Mouse (Mus musculus): ENCODE results near the gene Ttc28. TPM values are rescaled to one million over a fixed set of nuclear protein-coding genes. Genes with fewer than 3 reads are reported as not detected.

Ttc28 gene
- polyA plus RNA-seq, 3 experiments from 2014 or later, result 0.83 to 4.4 (median 4.3) TPM

DNA sequence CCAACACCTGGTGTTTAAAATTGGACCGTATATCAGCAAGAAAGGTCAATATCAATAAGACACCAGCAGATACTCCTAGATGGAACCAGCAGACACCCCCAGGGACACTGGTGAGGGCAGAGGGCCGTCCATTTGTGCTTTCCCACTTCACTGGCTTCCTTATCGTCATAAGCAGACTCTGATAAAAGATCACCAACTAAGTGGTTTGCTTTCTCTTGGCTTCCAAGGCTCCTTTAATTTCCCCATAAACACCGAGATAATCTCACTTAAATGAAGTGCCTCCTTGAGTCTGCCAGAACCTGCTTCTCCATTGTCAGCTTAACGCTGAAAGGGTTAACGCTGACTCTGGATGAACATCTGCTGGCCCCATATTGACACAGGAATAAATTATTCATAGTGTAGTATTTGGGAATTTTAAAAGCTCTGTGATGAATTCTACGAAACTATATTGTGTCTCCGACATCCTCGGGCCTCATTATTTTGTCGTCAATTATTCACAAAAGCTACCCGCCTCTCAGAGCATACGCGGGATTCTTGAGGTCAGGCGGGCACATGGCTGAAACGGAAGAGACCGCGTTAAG is 175.3 kb downstream of the Ttc28 start:
- ATAC-seq, result no peak

DNA sequence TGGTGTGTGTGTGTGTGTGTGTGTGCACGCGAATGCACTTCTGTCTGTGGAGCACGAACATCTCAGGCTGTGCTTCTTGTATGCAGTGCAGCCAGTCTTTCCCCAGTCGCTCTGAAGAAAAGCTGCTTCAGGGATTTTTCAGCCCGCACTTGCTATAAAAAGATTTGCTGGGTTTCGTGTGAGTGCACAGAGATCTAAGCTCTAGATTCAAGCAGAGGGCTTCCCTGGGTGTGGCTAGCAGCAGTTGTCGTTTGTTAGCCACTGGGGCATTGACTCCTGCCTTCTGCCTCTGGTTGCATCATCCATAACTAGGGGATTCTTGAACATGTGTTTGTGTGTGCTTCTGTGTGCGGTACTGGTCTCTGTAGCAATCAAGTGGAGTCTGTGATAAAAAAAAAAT is 175.9 kb downstream of the Ttc28 start:
- no peak for ATAC-seq

DNA sequence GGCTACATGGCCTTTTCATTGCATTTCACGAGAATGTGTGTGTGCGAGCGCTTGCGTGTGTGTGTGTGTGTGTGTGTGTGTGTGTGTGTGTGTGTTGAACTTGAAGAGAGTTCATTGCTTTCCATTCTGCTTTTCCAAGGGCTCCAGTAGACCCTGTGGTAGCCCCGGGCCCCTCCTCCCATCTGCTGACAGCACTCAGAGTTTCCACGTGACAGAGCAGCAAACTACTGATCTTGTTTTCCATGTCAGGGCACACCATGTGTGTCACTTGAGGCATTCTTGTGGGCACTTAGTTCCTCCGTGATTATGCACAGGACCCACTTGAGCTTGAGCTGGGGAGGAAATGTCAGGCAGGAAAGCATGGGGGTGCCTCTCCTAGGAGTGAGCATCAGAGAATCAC is 177.5 kb downstream of the Ttc28 start:
- peak; percentile 14 for ATAC-seq

- peak; percentile 74 for ATAC-seq
Measured at GRCm38 (mm10) chr5:111058401-111059139, 179.0 kb downstream of the Ttc28 start.

GRCm38 (mm10) chr5:111059140-111059921 is 179.7 kb downstream of the Ttc28 start:
- ATAC-seq, result peak; percentile 62

DNA sequence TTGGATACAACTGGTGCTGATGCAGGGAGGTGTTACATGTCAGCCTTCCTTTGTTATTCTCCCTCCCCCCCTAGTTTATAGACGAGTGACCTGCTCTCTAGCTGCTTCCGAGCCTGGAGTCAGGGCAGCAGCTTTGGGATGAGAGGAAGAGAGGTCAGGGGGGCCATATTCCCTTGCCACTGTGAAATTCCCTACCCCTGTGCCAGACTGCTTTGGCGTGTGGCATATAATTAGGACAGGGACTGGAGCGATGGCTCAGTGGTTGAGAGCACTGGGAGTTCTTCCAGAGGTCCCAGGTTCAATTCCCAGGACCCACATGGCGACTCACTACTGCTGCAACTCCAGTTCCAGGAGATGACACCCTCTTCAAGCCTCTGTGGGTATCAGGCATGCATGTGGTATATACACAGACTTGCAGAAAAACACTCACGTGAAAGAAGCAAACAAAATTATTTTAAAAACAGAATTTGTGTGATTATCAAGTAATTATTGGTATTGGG is 180.7 kb downstream of the Ttc28 start:
- ATAC-seq, result no peak

- no peak for ATAC-seq
Measured at GRCm38 (mm10) chr5:111063155-111063554, 183.6 kb downstream of the Ttc28 start.

DNA sequence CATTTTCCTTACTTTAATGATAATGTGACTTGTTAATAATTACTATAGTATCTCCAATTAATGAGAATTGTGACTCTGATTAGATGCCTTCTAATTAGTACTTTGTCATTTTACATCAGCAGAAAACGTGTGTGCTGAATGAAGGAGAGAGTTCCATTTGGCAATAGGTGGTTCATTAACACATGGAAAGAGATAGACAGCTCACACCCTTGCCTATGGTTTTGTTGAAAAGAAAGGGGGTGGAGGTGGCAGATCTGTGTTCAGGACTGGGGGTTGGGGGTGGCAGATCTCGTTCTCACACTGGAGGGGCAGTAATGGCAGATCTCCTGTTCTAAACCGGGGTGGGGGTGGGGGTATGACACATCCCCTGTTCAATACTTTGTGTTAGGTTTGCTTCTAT is 184.4 kb downstream of the Ttc28 start:
- ATAC-seq, result no peak

- no peak for ATAC-seq
Measured at GRCm38 (mm10) chr5:111065770-111066169, 186.2 kb downstream of the Ttc28 start.

- no peak for ATAC-seq
Measured at GRCm38 (mm10) chr5:111069503-111069902, 189.9 kb downstream of the Ttc28 start.

DNA sequence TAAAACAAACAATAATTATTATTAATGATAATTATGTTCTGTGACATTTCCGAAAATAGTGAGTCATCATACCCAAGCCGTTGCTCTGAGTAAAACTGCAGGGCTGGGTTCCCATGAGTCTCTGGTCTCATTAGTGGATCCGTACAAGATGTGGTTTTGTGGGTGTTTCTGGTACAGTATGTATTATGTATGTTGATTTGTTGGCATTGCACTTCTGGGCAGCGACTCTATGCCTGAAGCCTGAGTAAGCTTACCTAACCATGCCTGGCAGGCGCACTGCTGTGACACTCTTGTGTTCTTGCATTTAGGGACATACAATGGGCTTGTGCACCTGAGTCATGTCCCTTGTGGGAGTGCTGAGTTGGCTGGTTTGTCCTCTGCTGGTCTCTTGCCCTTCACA is 190.3 kb downstream of the Ttc28 start:
- ATAC-seq, result no peak

GRCm38 (mm10) chr5:111070361-111070760 is 190.8 kb downstream of the Ttc28 start:
- ATAC-seq, result no peak

- ATAC-seq, result no peak
Measured at GRCm38 (mm10) chr5:111073316-111073736, 193.7 kb downstream of the Ttc28 start.

DNA sequence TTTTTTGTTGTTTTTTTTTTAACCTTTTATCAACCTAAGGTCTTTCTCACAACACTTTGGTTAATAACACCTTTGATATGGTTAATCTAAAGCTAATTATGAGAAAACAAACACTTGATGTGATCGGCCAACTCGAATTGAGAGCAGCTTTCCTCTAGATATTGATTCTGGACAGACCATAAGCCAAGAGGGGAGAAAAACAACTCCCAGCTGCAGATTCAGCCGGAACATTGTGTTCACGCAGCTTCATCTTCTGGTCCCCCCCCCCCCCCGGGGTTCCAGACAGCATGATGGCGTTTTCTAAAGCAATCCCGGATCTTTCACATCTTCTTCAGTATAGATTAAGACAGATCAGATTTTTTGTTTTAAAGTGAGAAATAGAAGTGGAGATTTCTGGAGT is 194.4 kb downstream of the Ttc28 start:
- no peak for ATAC-seq

DNA sequence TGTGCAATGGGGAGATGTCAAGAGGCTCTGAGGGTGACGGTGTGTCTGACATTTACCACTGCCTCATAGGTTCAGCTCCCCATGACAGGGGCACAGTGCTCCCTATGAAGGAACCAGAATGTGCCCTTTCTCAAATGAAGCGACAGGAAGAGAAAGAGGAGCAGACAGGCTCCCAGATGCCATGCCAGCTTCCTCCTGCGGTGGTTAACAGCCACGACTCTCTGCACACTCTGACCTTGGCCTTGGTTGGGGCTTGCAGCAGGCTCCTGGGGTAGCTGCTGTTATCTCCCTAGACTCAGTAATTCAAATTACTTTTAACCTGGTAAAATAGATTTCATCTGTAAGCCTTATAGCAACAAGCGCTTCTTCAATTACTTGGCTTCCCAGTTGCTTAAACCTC is 196.2 kb downstream of the Ttc28 start:
- ATAC-seq, result no peak

GRCm38 (mm10) chr5:111077261-111077660 is 197.7 kb downstream of the Ttc28 start:
- ATAC-seq, result no peak

DNA sequence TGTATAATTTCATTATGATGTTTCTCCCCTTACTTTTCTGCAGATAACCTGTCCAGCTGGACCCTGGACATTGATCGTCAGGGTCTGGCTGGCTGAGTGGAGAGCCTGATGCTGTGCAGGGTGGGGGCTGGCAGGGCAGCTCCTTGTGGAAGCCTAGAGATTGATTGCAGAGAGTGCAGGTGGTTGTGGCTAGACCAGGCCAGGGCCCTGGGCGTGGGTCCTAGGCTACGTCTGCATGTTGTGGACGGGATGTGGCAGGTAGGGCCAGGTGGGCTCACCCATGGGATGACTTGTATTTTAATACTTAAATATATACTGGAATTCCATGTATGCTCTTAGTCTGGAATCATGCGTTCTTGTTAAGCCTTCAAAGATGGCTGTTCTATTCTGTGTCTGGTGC is 201.0 kb downstream of the Ttc28 start:
- no peak for ATAC-seq

GRCm38 (mm10) chr5:111085849-111086248 is 206.2 kb downstream of the Ttc28 start:
- ATAC-seq, result no peak

- peak; percentile 48 for ATAC-seq
Measured at GRCm38 (mm10) chr5:111096750-111097149, 217.1 kb downstream of the Ttc28 start.

DNA sequence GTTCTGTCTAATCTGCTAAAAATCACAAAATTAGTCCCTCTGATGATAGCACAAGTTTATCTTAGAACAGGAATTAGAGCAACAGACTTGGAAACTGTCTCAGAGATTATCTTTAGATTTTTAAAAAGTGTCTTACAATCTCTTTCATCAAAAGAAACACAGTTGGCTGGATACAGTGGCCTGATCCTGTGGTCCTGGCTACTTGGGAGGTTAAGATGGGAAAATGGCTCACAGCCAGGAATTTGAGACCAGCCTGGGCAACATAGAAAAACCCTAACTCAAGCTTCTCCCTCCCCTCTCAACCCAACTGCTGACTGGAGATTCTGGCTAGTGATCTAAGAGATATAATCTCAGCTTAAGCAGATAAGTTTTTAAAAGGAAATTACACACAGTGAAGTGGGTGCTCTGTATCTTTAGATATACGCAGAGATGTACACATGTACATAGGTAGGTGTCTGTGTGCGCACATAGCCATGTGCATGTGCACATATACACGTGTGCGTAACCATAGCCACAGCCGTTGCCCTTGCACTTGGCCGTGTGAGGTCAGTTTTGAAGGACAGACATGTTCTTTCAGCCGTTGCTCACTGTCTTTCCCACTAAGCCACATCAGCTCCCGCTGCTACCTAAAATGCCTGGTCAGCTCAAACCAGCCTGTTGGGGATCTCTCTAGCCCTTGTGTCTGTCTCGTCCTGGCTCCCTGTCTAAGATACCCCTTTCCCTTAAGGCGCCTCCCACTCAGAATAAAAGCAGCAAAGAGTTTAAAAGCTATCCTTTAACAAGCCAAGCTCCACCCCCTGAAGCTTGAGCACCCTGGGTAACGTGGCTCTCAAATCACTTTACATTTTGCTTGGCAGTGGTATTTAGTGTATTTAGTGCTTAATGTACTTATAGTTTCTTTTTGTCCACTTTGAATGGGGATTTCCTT is 217.9 kb downstream of the Ttc28 start:
- no peak for ATAC-seq

- ATAC-seq, result no peak
Measured at GRCm38 (mm10) chr5:111098516-111099274, 219.1 kb downstream of the Ttc28 start.

DNA sequence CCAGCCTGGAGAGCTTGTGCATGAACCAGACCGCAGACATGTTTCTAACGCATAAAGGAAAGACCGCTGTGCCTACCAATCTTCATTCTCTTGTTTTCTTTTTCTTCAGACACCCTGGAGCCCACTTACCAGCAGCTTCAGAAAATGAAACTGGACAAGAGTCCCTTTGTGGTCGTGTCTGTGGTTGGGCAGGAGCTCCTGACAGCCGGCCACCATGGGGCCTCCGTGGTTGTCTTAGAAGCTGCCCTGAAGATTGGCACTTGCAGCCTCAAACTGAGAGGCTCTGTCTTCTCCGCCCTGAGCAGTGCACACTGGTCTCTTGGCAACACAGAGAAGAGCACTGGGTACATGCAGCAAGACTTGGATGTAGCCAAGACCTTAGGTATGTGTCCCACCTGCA is 221.0 kb downstream of the Ttc28 start:
- ATAC-seq, result no peak

All from inflammation-experienced regulatory T-cells, adult 6 months (primary cell).